Mouse (Mus musculus) embryonic fibroblast, embryonic 13.5 days (primary cell): Measurements from ENCODE around the gene Gm11639.

ENCODE experiments used
- CTCF ChIP-seq: IDR thresholded peaks from 2 replicates; pipeline ENCODE4 v1.5.1; 2011; ENCODE audit warnings: mild to moderate bottlenecking, control low read depth, low read length, moderate library complexity, borderline replicate concordance; ENCODE audit not compliant: insufficient read depth
- POLR2A ChIP-seq: IDR thresholded peaks from 2 replicates; pipeline ENCODE4 v1.6.1; 2011; ENCODE audit warnings: low read depth, mild to moderate bottlenecking, control low read depth, low read length, moderate library complexity

- TF ChIP-seq POLR2A (no peak), CTCF (no peak)
Measured at GRCm38 (mm10) chr11:104744995-104745568, 59.6 kb downstream of the Gm11639 start.
